ENCODE assay signal across 8 mouse cellular contexts in the genomic region with DNA sequence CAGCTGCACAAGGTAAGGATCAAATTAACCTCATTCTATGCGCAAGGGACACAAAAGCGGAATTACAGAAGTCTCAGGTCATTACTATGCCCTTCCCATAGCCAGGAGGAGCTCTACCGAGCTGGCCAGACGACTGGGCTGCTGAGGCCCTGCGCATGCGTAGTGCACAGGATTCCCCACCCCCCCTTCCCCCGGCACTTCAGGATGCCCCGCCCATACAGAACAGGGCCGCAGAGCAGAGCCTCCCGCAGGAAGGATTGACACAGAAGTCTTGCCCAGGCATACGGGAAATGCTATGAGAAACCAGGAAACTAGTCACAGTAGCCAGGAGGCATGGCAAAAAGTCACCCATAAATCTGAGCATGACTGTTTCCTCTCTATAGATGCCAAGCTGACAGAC. TPM values are rescaled to one million over a fixed set of nuclear protein-coding genes. Genes with fewer than 3 reads are reported as not detected.
DNase-seq lines count a peak whose midpoint lies in the region; ATAC-seq and TF ChIP-seq lines count a peak whose summit lies in the region.

No protein-coding gene starts in this region.

- TF ChIP-seq EP300 in ES-Bruce4 (IDR thresholded peaks at IDR 0.05; ENCODE audit: insufficient read depth, low read depth, low read length) = peak; percentile 53

- peak overlapping the region; percentile 93 for H3K27ac ChIP-seq in ES-Bruce4 (ENCODE audit: insufficient read depth, low read length)
- peak overlapping the region; percentile 57 for H3K27ac ChIP-seq in embryonic fibroblast, embryonic 13.5 days (ENCODE audit: insufficient read depth, low read length)
- peak overlapping the region; percentile 57 to 64; a peak in 2 of 4 replicates for H3K27ac ChIP-seq in heart, embryonic 14.5 days (replicated peaks in 1 of 2; ENCODE audit: control insufficient read depth in 1 of 2, insufficient read depth in 1 of 2, low read depth in 2 of 2, low read length in 2 of 2)
- peak overlapping the region; percentile 45 for H3K27ac ChIP-seq in kidney, embryonic 15.5 days
- peak overlapping the region; percentile 38; the same call in 1 of the 2 replicates for H3K27ac ChIP-seq in lung, embryonic 16.5 days (ENCODE audit: low read length)

- no peak overlapping the region; the same call in 1 of the 2 replicates for H3K9ac ChIP-seq in ES-Bruce4 (ENCODE audit: low read depth, poor library complexity, severe bottlenecking)
- peak overlapping the region; percentile 70 for H3K9ac ChIP-seq in heart, embryonic 14.5 days (ENCODE audit: low read length)
- no peak overlapping the region for H3K9ac ChIP-seq in kidney, embryonic 15.5 days
- peak overlapping the region; percentile 47 for H3K9ac ChIP-seq in lung, embryonic 16.5 days (ENCODE audit: low read length)

- H3K9me3 ChIP-seq in ES-Bruce4 (replicated peaks; ENCODE audit: control insufficient read depth, insufficient read depth, low read length, poor library complexity, severe bottlenecking) = 0 out of 2 replicates have a peak, but pooled peaks cover 3% of the 10 kb centered on the region
- H3K9me3 ChIP-seq in heart, embryonic 14.5 days (ENCODE audit: control insufficient read depth, low read length) = no peaks in the 10 kb centered on the region
- no peaks in the 10 kb centered on the region for H3K9me3 ChIP-seq in kidney, embryonic 15.5 days (replicated peaks)
- H3K9me3 ChIP-seq in lung, embryonic 16.5 days (ENCODE audit: control insufficient read depth, low read length) = no peaks in the 10 kb centered on the region

- H3K4me1 ChIP-seq in ES-Bruce4 (ENCODE audit: control insufficient read depth, insufficient read depth, low read length) = no peaks in the 10 kb centered on the region
- 0 out of 2 replicates have a peak, but pooled peaks cover 2% of the 10 kb centered on the region for H3K4me1 ChIP-seq in embryonic fibroblast, embryonic 13.5 days (ENCODE audit: control insufficient read depth, insufficient read depth, low read length)
- H3K4me1 ChIP-seq in heart, embryonic 14.5 days (ENCODE audit: control insufficient read depth in 2 of 2, insufficient read depth in 2 of 2, low read length in 2 of 2) = no peaks in the 10 kb centered on the region
- H3K4me1 ChIP-seq in kidney, embryonic 15.5 days = peaks cover 16% of the 10 kb centered on the region
- peaks cover 4% of the 10 kb centered on the region for H3K4me1 ChIP-seq in lung, embryonic 16.5 days (replicated peaks; ENCODE audit: control insufficient read depth, insufficient read depth, low read length)

- no peaks in the 10 kb centered on the region for H3K36me3 ChIP-seq in ES-Bruce4 (ENCODE audit: control insufficient read depth, insufficient read depth, low read length, poor library complexity, severe bottlenecking)
- H3K36me3 ChIP-seq in heart, embryonic 14.5 days (ENCODE audit: control insufficient read depth, insufficient read depth, low read length) = no peaks in the 10 kb centered on the region
- no peaks in the 10 kb centered on the region for H3K36me3 ChIP-seq in kidney, embryonic 15.5 days
- no peaks in the 10 kb centered on the region for H3K36me3 ChIP-seq in lung, embryonic 16.5 days (ENCODE audit: control insufficient read depth, insufficient read depth, low read length)

- TF ChIP-seq POLR2A in ES-Bruce4 (IDR thresholded peaks at IDR 0.05; ENCODE audit: insufficient read depth, low read length) = peak; percentile 62
- no peak; the same call in 1 of the 2 replicates for TF ChIP-seq POLR2A in brain, embryonic 14.5 days (IDR thresholded peaks at IDR 0.05; ENCODE audit: borderline replicate concordance, extremely low read depth, insufficient read depth, insufficient read length, poor library complexity, severe bottlenecking)
- TF ChIP-seq POLR2A in embryonic fibroblast, embryonic 13.5 days (IDR thresholded peaks at IDR 0.05; ENCODE audit: low read depth, low read length) = peak; percentile 40; the same call in 1 of the 2 replicates

- no peaks in the 10 kb centered on the region for H3K27me3 ChIP-seq in ES-Bruce4 (ENCODE audit: control insufficient read depth, insufficient read depth, low read length, poor library complexity, severe bottlenecking)
- no peaks in the 10 kb centered on the region for H3K27me3 ChIP-seq in heart, embryonic 14.5 days (ENCODE audit: control insufficient read depth, insufficient read depth, low read length)
- no peaks in the 10 kb centered on the region for H3K27me3 ChIP-seq in kidney, embryonic 15.5 days
- no peaks in the 10 kb centered on the region for H3K27me3 ChIP-seq in lung, embryonic 16.5 days (ENCODE audit: control insufficient read depth, insufficient read depth, low read depth, low read length)

- H3K4me3 ChIP-seq in ES-Bruce4 (ENCODE audit: low read depth, low read length) = peak overlapping the region; percentile 62
- H3K4me3 ChIP-seq in embryonic fibroblast, embryonic 13.5 days (ENCODE audit: insufficient read depth, low read length) = no peak overlapping the region
- H3K4me3 ChIP-seq in heart, embryonic 14.5 days (ENCODE audit: control insufficient read depth in 1 of 2, insufficient read depth in 1 of 2, low read depth in 1 of 2, low read length in 2 of 2) = peak overlapping the region; percentile 32 to 37; a peak in 3 of 4 replicates
- H3K4me3 ChIP-seq in kidney, embryonic 15.5 days (replicated peaks) = peak overlapping the region; percentile 22
- peak overlapping the region; percentile 32 for H3K4me3 ChIP-seq in lung, embryonic 16.5 days (ENCODE audit: low read length)

- H3K4me2 ChIP-seq in heart, embryonic 14.5 days (ENCODE audit: low read length) = peak overlapping the region; percentile 70
- H3K4me2 ChIP-seq in kidney, embryonic 15.5 days = peak overlapping the region; percentile 56
- H3K4me2 ChIP-seq in lung, embryonic 16.5 days (ENCODE audit: low read depth, low read length) = peak overlapping the region; percentile 57

- ATAC-seq in heart, embryonic 14.5 days (ENCODE audit: insufficient number of reproducible peaks, insufficient read depth, low FRiP score, low read depth) = peak; percentile 92
- ATAC-seq in kidney, embryonic 15.5 days (replicated peaks; ENCODE audit: low FRiP score) = peak; percentile 95
- peak; percentile 95 for ATAC-seq in lung, embryonic 16.5 days (ENCODE audit: low read depth)
- ATAC-seq in activated CD4-positive, CD25-positive, alpha-beta regulatory T cell, adult 4 months = no peak

- no peak for TF ChIP-seq CTCF in ES-Bruce4 (IDR thresholded peaks at IDR 0.05; ENCODE audit: low read depth, low read length)
- peak; percentile 13; the same call in 1 of the 2 replicates for TF ChIP-seq CTCF in brain, embryonic 14.5 days (IDR thresholded peaks at IDR 0.05; ENCODE audit: borderline replicate concordance, extremely low read depth, insufficient read depth, insufficient read length)
- no peak for TF ChIP-seq CTCF in embryonic fibroblast, embryonic 13.5 days (IDR thresholded peaks at IDR 0.05; ENCODE audit: borderline replicate concordance, insufficient read depth, low read length)

- WGBS in heart, embryonic 14.5 days = under 1% methylated on average over 11 of the region's 11 CpGs
- WGBS in kidney, embryonic 15.5 days = 4% methylated on average over 11 of the region's 11 CpGs
- 1% methylated on average over 11 of the region's 11 CpGs for WGBS in lung, embryonic 16.5 days

- peak; percentile 94 for DNase-seq in brain, embryonic 14.5 days (ENCODE audit: low read depth)
- peak; percentile 28 for DNase-seq in retina, adult 2 months (ENCODE audit: low read depth, low spot score)

RNA-seq across cellular contexts. Expression of a gene that starts 41.5 kb away (rescaled TPM):
- 6.0 and 9.6 TPM in 2 replicates for polyA plus RNA-seq in ES-Bruce4 (2011; ENCODE audit: insufficient read depth, insufficient read length, low read depth, missing spikeins)
- polyA plus RNA-seq in brain, embryonic 14.5 days (2012; rRNA removed) = 1.5 and 3.3 TPM in 2 replicates
- 29.3 and 33.7 TPM in 2 replicates for polyA plus RNA-seq in embryonic fibroblast, embryonic 13.5 days (2011; ENCODE audit: insufficient read length, low read depth, missing spikeins)
- polyA plus RNA-seq in heart, embryonic 14.5 days (2014; fragmentation: Nextera tagmentation; extraction: Ambion mirVana) = 4.3 and 5.5 TPM in 2 replicates
- polyA plus RNA-seq in kidney, embryonic 15.5 days (2015; fragmentation: Nextera tagmentation; extraction: Ambion mirVana) = 6.6 and 7.9 TPM in 2 replicates
- polyA plus RNA-seq in lung, embryonic 16.5 days (2015; fragmentation: Nextera tagmentation; extraction: Ambion mirVana) = 10.5 and 11.9 TPM in 2 replicates
- 100 to 1,000 TPM; 111 to 118 TPM for polyA plus RNA-seq in activated CD4-positive, CD25-positive, alpha-beta regulatory T cell, adult 4 months (2017; shearing (Covaris generic))

Comparison
In these comparisons a context has a peak if more than half of its experiments do, and no peak if none do; other contexts are left out.
1. H3K27ac ChIP-seq: peak in every context shown above with its lines; median percentile 93 in ES-Bruce4; 60 in heart, embryonic 14.5 days; 57 in embryonic fibroblast, embryonic 13.5 days; 45 in kidney, embryonic 15.5 days; 38 in lung, embryonic 16.5 days.
2. H3K9ac ChIP-seq: peak in heart, embryonic 14.5 days (single experiment) and lung, embryonic 16.5 days (single experiment); none in ES-Bruce4 (single experiment) and kidney, embryonic 15.5 days (single experiment).
3. Peak in every context shown above with its lines, with median percentiles within 50 percentile points of each other: H3K4me2 ChIP-seq.